Mouse (Mus musculus) midbrain, embryonic 16.5 days (tissue): ENCODE measurements around the gene Trappc4. TPM values are rescaled to one million over a fixed set of nuclear protein-coding genes. Genes with fewer than 3 reads are reported as not detected.
"Not testable (repeated sequence)": the region's sequence is repeated elsewhere in the genome, so short reads cannot be mapped to it uniquely, and the experiment has no call there.

Experiments
- ATAC-seq: fragments of 200-750 bp; cut with Nextera tagmentation; 2 replicates; pipeline ENCODE4 v1.8.0; 2017; ENCODE audit warnings: moderate TSS enrichment
- H3K27ac ChIP-seq: fragments of 300-500 bp; sonication (generic); 2 replicates; pipeline ENCODE4 v1.5.1; 2014; ENCODE audit warnings: mild to moderate bottlenecking, low read length, mixed read lengths
- H3K27me3 ChIP-seq: fragments of 300-500 bp; sonication (generic); 2 replicates; pipeline ENCODE4 v1.6.1; 2014; ENCODE audit warnings: low read depth, low read length, mixed read lengths; ENCODE audit not compliant: control insufficient read depth, insufficient read depth
- H3K36me3 ChIP-seq: fragments of 300-500 bp; sonication (generic); 2 replicates; pipeline ENCODE4 v1.6.1; 2014; ENCODE audit warnings: mild to moderate bottlenecking, low read length, moderate library complexity, mixed read lengths; ENCODE audit not compliant: control insufficient read depth, insufficient read depth
- H3K4me1 ChIP-seq: fragments of 300-500 bp; sonication (generic); 2 replicates; pipeline ENCODE4 v1.6.1; 2014; ENCODE audit warnings: mild to moderate bottlenecking, low read length, mixed read lengths; ENCODE audit not compliant: control insufficient read depth, insufficient read depth
- H3K4me2 ChIP-seq: fragments of 300-500 bp; sonication (generic); 2 replicates; pipeline ENCODE4 v1.6.1; 2014; ENCODE audit warnings: mild to moderate bottlenecking, low read length, mixed read lengths
- H3K4me3 ChIP-seq: fragments of 300-500 bp; sonication (generic); 2 replicates; pipeline ENCODE4 v1.5.1; 2014; ENCODE audit warnings: low read depth, mild to moderate bottlenecking, low read length, moderate library complexity, mixed read lengths
- H3K9ac ChIP-seq: fragments of 300-500 bp; sonication (generic); 2 replicates; pipeline ENCODE4 v1.6.1; 2014; ENCODE audit warnings: low read depth, low read length, mixed read lengths
- H3K9me3 ChIP-seq: fragments of 300-500 bp; sonication (generic); replicated peaks from 2 replicates; pipeline ENCODE4 v1.6.1; 2014; ENCODE audit warnings: mild to moderate bottlenecking, low read length, mixed read lengths; ENCODE audit not compliant: control insufficient read depth, poor library complexity, severe bottlenecking
- WGBS: fragments of 180-500 bp; shearing (Covaris S2); extraction: QIAGEN DNeasy Blood & Tissue Kit; methylation state at CpG from one replicate; pipeline ENCODE4 v1.1.7; 2014; 5-methylcytosine and 5-hydroxymethylcytosine counted together
- polyA plus RNA-seq: library from polyadenylated mRNA; unstranded; fragments of >200 nt; fragmentation: Nextera tagmentation; extraction: Ambion mirVana; gene quantifications from 2 replicates; pipeline ENCODE4 v1.2.1, GENCODE M21; 2015

Trappc4 gene
- 330 and 343 TPM in 2 replicates for polyA plus RNA-seq

GRCm38 (mm10) chr9:44406906-44407751 lies at the start of gene Trappc4, which contains the start of gene Rps25:
Gene Trappc4, minus strand, starts transcription at chr9:44407600.
Gene Rps25, plus strand, starts transcription at chr9:44407139.
- Histone ChIP-seq H3K27ac (peak within 1 kb of the TSS; percentile 98), H3K4me3 (peak within 1 kb of the TSS; percentile 79), H3K36me3 (peaks cover 37% of the 10 kb centered on the region), H3K27me3 (no peaks in the 10 kb centered on the region), H3K9me3 (no peaks in the 10 kb centered on the region), H3K4me2 (peak within 1 kb of the TSS; percentile 71), H3K9ac (peak within 1 kb of the TSS; percentile 84), H3K4me1 (peaks cover 19% of the 10 kb centered on the region)
- peak; percentile 97 for ATAC-seq
- under 1% methylated on average over 51 of the region's 51 CpGs for WGBS

GRCm38 (mm10) chr9:44454891-44455220 lies 47.5 kb upstream of the Trappc4 start, which contains the start of gene Upk2:
Gene Upk2, minus strand, starts transcription at chr9:44454976.
- no peak within 1 kb of the TSS for H3K4me2 ChIP-seq

DNA sequence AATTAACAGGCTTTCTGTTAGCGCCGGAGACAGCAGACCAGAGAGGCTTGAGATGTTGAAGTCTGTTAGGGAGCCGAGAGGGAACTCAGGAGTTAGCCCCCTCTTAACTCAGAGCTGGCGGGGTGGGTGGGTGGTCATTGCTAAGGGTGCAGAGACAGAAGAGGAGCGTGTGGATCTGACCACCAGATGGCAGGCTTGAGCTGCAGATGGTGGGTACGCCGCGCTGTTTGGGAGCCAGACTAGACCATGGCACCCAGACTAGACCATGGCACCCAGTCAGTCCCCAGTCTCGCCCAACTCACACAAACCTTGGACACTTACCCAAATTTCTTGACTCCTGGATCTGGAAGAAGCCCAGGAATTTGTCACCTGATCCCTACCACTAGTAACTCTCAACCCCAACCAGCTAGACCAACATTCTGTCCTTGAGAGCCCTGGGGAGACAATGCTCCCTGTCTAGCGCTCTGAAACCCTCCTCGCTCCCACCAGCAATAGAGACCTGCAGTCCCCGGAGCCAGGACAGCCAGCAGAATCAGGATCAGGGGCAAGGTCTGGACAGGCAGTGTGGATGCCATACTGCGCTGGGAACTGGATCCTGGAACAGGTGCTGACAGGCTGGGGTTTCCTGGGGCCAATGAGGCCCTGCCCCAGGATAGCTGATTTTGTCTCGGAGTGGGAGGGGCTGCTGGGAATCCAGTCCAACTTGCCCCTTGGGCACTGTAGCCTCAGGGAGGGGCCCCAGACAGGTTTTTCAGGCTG lies 46.9 kb upstream of the Trappc4 start:
- peak; percentile 72 for ATAC-seq
- Histone ChIP-seq H3K9me3 (no peaks in the 10 kb centered on the region), H3K4me1 (peaks cover 34% of the 10 kb centered on the region), H3K27ac (0 out of 2 replicates have a peak overlapping the region, but pooled peaks have one; percentile 22), H3K9ac (0 out of 2 replicates have a peak overlapping the region, but pooled peaks have one; percentile 44), H3K4me3 (no peak overlapping the region), H3K27me3 (no peaks in the 10 kb centered on the region), H3K4me2 (no peak overlapping the region), H3K36me3 (no peaks in the 10 kb centered on the region)
- 10% methylated on average over 14 of the region's 14 CpGs for WGBS

More at GRCm38 (mm10) chr9:44454891-44455220, 47.5 kb upstream of the Trappc4 start, which contains the start of gene Upk2:
- H3K9me3 ChIP-seq = no peaks in the 10 kb centered on the region
- peaks cover 34% of the 10 kb centered on the region for H3K4me1 ChIP-seq
- no peaks in the 10 kb centered on the region for H3K27me3 ChIP-seq
- H3K9ac ChIP-seq = 0 out of 2 replicates have a peak within 1 kb of the TSS, but pooled peaks have one; percentile 44
- no peak within 1 kb of the TSS for H3K4me3 ChIP-seq
- no peaks in the 10 kb centered on the region for H3K36me3 ChIP-seq
- ATAC-seq = no peak
- 18% methylated on average over 4 of the region's 4 CpGs for WGBS
- H3K27ac ChIP-seq = 0 out of 2 replicates have a peak within 1 kb of the TSS, but pooled peaks have one; percentile 22

DNA sequence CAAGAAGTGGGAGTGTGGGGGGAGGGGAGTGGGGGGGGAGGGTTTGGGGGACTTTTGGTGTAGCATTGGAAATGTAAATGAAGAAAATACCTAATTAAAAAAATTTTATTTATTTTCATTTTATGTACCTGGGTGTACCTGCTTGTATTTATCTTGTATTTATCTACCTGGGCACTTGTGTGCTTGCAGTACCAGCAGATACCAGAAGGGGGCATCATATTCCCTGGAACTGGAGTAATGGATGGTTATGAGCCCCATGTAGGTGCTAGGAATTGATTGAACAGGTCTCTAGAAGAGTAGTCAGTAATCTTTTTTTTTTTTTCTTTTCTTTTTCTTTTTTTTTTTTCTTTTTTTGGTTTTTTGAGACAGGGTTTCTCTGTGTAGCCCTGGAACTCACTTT lies 43.0 kb upstream of the Trappc4 start:
- peaks cover 11% of the 10 kb centered on the region; the same call in 1 of the 2 replicates for H3K4me1 ChIP-seq
- H3K36me3 ChIP-seq = no peaks in the 10 kb centered on the region
- no peak overlapping the region for H3K4me2 ChIP-seq
- ATAC-seq = no peak
- H3K4me3 ChIP-seq = no peak overlapping the region
- H3K27me3 ChIP-seq = no peaks in the 10 kb centered on the region
- H3K9ac ChIP-seq = no peak overlapping the region
- H3K9me3 ChIP-seq = no peaks in the 10 kb centered on the region
- H3K27ac ChIP-seq = no peak overlapping the region

GRCm38 (mm10) chr9:44444402-44445025 lies 37.1 kb upstream of the Trappc4 start:
- H3K9ac ChIP-seq, H3K4me1 ChIP-seq, H3K27me3 ChIP-seq, H3K27ac ChIP-seq, H3K4me2 ChIP-seq, H3K9me3 ChIP-seq, H3K4me3 ChIP-seq, H3K36me3 ChIP-seq, ATAC-seq: not testable (repeated sequence)
- WGBS = 89% methylated on average over 7 of the region's 7 CpGs

DNA sequence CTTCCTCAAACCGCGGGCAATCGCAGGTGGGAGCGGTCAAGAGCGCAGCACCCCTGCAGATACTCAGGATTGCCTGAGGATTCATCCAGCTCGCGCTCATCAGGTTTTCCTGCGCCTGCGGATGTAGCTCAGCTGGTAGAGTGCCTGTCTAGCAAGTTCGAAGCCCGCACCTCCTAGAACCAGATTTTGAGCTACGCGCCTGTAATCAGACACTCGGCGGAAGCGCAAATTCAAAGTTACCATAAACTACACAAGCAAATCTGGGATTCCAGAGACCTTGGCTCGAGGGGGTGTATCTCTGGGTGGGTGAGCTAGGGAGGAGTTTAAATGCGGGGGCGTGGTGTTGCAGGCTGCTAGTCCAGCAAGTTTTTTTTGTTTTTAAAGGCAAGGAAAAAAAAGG lies 33.6 kb upstream of the Trappc4 start, which contains the start of gene Foxr1:
Gene Foxr1 (minus strand): TSS at position 176 of the 400 bp plus-strand sequence.
- Histone ChIP-seq H3K9ac (no peak within 1 kb of the TSS), H3K9me3 (no peaks in the 10 kb centered on the region), H3K27me3 (no peaks in the 10 kb centered on the region), H3K4me1 (no peaks in the 10 kb centered on the region), H3K27ac (no peak within 1 kb of the TSS), H3K36me3 (no peaks in the 10 kb centered on the region), H3K4me3 (no peak within 1 kb of the TSS), H3K4me2 (no peak within 1 kb of the TSS)
- WGBS = 84% methylated on average over 19 of the region's 19 CpGs
- ATAC-seq = no peak

- ATAC-seq = no peak
- H3K36me3 ChIP-seq = no peaks in the 10 kb centered on the region
- WGBS = 87% methylated on average over 6 of the region's 6 CpGs
- no peak overlapping the region for H3K9ac ChIP-seq
- H3K4me2 ChIP-seq = no peak overlapping the region
- H3K27me3 ChIP-seq = no peaks in the 10 kb centered on the region
- no peaks in the 10 kb centered on the region for H3K9me3 ChIP-seq
- no peak overlapping the region for H3K4me3 ChIP-seq
- no peak overlapping the region for H3K27ac ChIP-seq
- no peaks in the 10 kb centered on the region for H3K4me1 ChIP-seq
Observed at GRCm38 (mm10) chr9:44435747-44436146, 28.3 kb upstream of the Trappc4 start.

GRCm38 (mm10) chr9:44432577-44433185 lies 25.3 kb upstream of the Trappc4 start:
- no peak overlapping the region for H3K27ac ChIP-seq
- no peaks in the 10 kb centered on the region for H3K4me1 ChIP-seq
- whole genome bisulfite sequencing = 58% methylated on average over 5 of the region's 5 CpGs
- H3K4me2 ChIP-seq = no peak overlapping the region
- H3K27me3 ChIP-seq = no peaks in the 10 kb centered on the region
- H3K9me3 ChIP-seq = no peaks in the 10 kb centered on the region
- no peaks in the 10 kb centered on the region for H3K36me3 ChIP-seq
- ATAC-seq = no peak
- H3K4me3 ChIP-seq = no peak overlapping the region
- H3K9ac ChIP-seq = no peak overlapping the region
